Mouse (Mus musculus) mature B cell (primary cell): ENCODE results near the gene Cops8.

Experiments
- in situ Hi-C: fragments of 300-500 bp; cut with MboI; formaldehyde crosslinking; loops from 2 replicates; pipeline ENCODE4 v1.14.3; 2019

The Cops8 gene

DNA sequence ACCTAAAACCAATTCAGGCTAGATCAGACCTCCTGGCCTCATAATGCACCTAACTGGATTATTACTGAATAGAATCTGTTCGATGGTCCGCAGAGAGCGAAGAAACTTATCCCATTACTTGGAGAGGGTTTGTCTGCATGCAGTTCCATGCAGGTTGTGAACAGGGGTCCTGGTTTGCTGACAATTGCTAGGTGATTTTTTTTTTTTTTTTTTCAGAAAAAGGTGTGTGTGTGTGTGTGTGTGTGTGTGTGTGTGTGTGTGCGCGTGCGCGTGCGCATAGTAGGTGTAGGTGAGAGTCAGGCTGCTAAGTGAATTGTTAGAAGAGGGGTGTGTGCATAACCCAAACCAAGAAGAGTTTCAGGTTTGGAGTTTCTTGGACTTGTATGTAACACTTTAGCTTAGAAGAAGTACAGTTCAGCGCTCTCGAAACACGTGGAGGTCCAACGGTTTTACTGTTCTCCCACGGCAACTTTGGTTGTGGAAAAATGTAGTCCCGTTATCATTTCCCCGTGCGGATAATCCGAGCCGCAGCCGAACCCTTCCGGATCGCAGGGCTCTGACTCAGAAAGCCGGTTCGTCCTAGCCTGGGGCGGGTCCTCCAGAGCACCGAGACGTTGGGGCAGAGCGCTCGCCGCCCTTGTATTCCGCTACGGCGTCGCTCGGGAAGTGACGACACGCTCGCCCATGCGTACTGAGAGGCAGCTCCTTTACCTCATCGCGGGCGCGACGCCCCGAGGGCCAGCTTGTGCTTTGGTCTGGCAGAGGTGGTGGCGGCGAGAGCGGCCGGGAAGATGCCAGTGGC lies at the start of gene Cops8:
TSS of gene Cops8 (plus strand) at position 223 of the 802 bp plus-strand sequence.
- in situ Hi-C loops, result loop anchor here (25.0 kb wide), 1 partner anchor 1859 kb away; the partner anchor contains the start of gene Ndufa10

DNA sequence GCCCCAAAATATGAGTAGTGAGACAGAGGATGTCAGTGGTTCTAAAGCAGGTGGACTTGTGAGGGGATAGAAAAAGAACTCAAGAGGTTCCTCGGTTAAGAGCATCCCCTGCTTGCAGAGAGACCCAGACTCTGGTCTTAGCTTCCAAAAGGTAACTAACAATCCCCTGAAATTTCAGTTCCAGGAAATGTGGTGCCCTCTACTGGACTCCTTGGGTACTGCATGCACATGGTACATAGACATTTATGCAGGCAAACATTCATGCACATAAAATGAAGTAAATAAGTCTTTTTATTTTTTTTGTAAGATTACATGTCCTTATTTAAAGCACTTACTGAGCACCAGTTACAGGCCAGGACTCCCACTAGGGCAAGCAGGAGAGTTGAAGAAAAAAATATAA lies 45.6 kb upstream of the Cops8 start:
- in situ Hi-C loops, result no loop called here

- in situ Hi-C loops, result no loop called here
These were observed 41.6 kb upstream of the Cops8 start for GRCm38 (mm10) chr1:90560942-90561726.

DNA sequence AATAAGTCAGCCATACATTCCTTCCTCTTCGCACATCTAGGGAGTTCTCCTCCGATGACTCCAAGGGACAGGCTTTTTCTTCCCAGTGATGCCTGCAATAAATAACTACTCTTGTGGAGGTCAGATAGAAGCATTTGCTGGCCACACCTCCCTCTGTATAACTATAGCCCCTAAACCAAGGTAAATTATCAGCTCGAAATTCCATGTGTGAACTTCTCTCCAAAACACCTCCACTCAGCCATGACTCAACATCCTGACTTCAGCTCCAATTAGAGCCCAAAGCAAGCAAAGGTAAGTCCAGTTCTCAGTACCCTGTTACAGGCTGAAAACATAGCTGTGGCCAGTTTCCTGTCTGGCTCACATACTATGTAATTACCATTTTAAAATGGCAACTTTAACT lies 38.8 kb upstream of the Cops8 start:
- in situ Hi-C loops, result no loop called here

- in situ Hi-C loops, result no loop called here
These were observed 35.9 kb upstream of the Cops8 start for GRCm38 (mm10) chr1:90566664-90567440.

- in situ Hi-C loops, result no loop called here
These were observed 28.9 kb upstream of the Cops8 start for GRCm38 (mm10) chr1:90573831-90574230.

DNA sequence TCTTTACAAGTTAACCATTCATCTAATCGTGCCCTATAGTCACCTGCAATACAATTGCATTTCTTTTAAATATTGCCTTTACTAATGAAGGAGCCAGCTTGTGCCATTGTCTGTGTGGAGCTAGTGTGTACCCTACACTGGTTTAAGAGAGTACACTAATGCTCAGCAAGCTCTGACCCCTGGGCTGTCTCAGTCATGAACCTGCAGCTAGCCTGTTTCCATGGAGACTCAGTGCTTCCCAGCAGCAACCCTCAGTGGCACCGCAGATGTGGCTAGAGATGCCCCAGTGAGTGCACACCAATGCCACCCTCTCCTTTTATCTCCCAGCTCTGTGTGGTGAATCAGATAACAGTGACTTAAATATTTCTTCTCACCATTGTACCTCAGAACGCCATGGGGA lies 27.9 kb upstream of the Cops8 start:
- in situ Hi-C loops, result loop anchor here (25.0 kb wide), 1 partner anchor 513 kb away; no protein-coding TSS in a partner anchor

DNA sequence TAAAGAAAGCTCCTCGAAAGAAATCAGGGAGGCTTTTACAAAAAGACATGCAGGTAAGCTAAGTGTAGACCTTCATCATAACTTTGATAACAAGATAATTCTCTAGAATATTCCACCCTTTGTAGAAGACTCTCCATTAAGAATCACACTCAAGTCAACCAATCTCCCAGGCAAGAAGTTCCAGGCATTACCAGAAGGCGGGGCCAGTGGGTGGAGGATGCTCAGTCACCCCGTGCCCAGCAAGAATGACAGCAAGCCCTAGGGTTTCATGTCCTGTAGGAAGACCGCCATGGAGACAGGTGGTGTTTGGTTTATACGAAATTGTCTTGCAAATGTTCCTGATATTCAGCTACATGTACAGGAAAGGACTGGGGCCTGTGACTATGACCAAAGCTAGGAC lies 25.4 kb upstream of the Cops8 start:
- in situ Hi-C loops, result loop anchor here (25.0 kb wide), 1 partner anchor 515 kb away; no protein-coding TSS in a partner anchor

DNA sequence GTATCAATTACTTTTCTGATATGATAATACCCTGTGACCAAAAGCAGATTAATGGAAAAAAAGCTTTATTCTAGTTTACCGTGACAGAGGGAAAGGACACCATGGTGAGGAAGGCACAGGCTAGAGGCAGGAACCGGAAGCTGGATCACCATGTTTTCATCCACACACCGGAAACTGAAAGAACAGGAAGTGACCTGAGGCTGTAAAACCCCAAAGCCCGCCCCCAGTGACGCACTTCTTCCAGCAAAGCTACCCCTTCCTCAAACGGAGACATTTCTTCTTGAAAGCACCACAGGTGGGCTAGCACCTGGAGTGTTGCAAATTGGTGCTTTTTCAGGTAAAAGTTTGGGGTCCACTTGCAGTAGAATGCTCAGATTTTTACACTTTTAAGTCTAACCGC lies 20.1 kb upstream of the Cops8 start:
- in situ Hi-C loops, result loop anchor here (25.0 kb wide), 1 partner anchor 520 kb away; no protein-coding TSS in a partner anchor

GRCm38 (mm10) chr1:90588021-90588734 lies 14.6 kb upstream of the Cops8 start:
- in situ Hi-C loops, result loop anchor here (25.0 kb wide), 1 partner anchor 526 kb away; no protein-coding TSS in a partner anchor

DNA sequence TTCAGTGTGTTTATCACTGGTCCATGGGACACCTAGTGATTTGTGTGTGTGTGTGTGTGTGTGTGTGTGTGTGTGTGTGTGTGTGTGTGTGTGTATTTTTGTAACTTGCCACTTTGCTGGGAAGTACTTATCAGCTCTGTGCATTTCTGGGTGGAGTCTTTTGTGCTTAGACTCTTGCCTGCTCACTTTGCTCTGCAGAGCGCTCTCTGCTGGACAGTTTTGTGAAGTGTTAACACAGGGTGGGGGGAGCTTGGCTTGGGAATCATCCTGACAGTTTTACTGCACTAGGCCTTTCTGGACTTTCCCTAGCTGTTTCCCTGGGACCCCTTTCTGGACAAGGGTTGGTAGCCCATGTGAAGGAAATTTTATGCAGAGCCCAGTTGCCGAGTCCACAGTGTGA lies 12.0 kb upstream of the Cops8 start:
- in situ Hi-C loops, result loop anchor here (25.0 kb wide), 1 partner anchor 528 kb away; no protein-coding TSS in a partner anchor

DNA sequence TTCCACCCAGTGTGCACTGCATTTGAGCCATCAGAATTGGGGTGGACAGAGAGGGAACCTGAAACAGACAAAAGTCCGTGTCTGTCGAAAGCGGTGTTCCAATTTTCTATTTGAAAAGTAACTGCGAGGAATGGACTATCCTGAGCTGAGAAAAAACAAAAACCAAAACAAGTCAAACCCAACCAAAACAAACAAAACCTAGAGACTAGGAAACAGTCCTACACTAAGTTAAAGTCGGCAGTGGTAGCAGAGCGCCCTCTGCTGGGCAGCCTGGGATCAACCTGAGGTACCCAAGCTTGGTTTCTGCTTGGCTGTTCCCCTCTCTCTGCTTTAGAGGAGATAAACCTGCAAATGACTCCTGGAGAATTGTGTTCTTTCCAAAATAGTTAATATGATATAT lies 10.0 kb upstream of the Cops8 start:
- in situ Hi-C loops, result loop anchor here (25.0 kb wide), 1 partner anchor 530 kb away; no protein-coding TSS in a partner anchor

DNA sequence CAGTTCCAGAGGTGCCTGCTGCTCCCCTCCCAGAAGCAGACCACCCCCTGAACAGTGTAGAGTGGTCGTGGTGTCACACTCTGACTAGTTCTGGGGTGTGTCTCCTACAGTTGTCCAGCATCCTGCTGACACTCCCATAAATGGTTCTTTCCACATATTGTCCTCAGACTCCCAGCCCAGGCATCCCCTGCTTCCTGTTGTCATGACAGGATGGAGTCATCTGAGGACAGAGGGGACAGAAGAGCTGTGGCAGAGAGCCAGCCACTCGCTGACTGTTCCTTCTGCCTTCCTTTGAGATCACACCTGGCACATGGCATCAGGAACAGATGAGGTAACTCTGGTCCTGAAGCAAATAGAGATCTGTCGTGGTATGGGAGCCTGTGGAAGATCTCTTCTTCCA lies 3.6 kb upstream of the Cops8 start:
- in situ Hi-C loops, result loop anchor here (25.0 kb wide), 1 partner anchor 537 kb away; no protein-coding TSS in a partner anchor

DNA sequence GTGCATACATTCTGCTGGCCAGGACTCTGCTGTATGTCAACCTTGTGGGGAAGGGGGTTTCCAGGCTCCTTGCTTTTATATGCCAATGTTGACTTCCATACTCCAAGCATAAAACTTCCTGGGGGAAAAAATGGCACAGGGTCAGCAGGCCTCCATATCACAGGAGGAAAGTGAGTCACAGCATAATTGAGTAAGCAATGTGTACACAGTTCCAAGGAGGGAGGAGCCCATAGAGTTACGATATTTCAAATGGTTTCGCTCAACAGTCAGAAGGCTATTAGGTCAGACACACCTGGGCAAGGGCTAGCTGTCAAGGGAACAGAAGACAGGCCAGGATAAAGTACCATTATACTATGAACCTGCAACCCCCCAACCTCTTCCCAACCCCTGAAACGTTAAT lies 1.7 kb upstream of the Cops8 start:
- in situ Hi-C loops, result loop anchor here (25.0 kb wide), 1 partner anchor 1861 kb away; the partner anchor contains the start of gene Ndufa10

DNA sequence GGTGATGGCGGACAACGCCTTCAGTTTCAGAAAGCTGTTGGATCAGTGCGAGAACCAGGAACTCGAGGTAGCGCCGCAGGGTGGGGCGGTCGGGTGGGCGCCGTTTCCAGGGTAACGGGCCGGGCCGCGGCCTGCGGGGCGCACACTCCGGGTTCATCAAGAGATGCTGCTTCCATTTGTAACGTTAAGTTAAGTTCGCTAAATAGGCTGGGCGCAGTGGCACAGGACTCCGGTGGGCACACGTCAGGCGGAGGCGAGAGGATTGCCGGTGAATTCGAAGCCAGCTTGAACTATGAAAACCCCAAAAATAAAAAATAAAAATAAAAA lies 743 bp downstream of the Cops8 start:
- in situ Hi-C loops, result loop anchor here (25.0 kb wide), 1 partner anchor 1859 kb away; the partner anchor contains the start of gene Ndufa10

- in situ Hi-C loops, result loop anchor here (25.0 kb wide), 1 partner anchor 1853 kb away; the partner anchor contains the start of gene Ndufa10
These were observed 6.6 kb downstream of the Cops8 start for GRCm38 (mm10) chr1:90609363-90609762.

DNA sequence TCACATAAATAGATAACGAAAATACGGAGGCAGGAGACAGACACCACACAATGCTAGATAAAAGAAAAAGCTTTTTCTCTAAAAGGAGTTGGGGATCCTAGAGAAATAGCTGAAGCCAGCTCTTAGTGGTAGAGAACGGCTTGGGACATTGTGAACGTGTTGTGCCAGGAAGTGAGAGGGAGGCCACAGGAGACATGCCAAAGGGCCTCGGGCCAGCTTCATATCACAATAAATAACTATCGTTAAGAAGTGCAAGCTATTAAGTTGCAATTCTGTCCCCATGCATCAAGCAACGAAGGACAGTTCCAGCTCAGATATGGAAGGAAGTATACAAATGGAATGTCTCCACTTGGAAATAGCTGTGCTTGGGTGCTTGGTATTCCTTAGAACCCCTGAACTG lies 14.5 kb downstream of the Cops8 start:
- in situ Hi-C loops, result loop anchor here (25.0 kb wide), 1 partner anchor 1845 kb away; the partner anchor contains the start of gene Ndufa10

GRCm38 (mm10) chr1:90633415-90634030 lies 30.7 kb downstream of the Cops8 start:
- in situ Hi-C loops, result no loop called here

- in situ Hi-C loops, result no loop called here
These were observed 31.5 kb downstream of the Cops8 start for GRCm38 (mm10) chr1:90634205-90634745.

DNA sequence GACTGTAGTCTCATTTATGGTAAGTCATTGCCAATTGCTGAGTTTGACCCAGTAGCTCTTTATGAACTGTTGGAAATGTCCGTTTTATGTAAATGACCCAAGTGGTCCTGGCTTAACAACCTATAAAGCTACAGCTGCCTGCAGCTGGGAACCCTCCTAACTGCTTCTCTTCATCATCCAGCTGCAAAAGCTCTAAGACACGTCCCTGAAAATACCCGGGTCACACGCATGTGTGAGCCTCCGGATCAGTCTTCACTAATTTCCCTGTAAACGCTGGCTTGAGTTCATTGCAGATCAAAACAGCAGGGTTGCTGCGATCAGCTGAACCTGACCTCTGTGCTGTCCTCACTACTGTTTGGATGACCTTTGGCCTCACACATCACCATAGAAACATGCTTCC lies 35.6 kb downstream of the Cops8 start:
- in situ Hi-C loops, result no loop called here
